Mouse (Mus musculus) stomach, embryonic 16.5 days (tissue): ENCODE data around the gene Madd. TPM values are rescaled to one million over a fixed set of nuclear protein-coding genes. Genes with fewer than 3 reads are reported as not detected.
A peak's percentile ranks its signal among the peaks of the same experiment; 100 is the strongest.

Experiments used
- ATAC-seq: fragments of 200-750 bp; cut with Nextera tagmentation; 2 replicates; pipeline ENCODE4 v1.8.0; 2017; ENCODE audit warnings: moderate number of reproducible peaks, moderate TSS enrichment; ENCODE audit not compliant: insufficient read depth, low FRiP score
- H3K27ac ChIP-seq: fragments of 300-500 bp; sonication (generic); 2 replicates; pipeline ENCODE4 v1.5.1; 2014; ENCODE audit warnings: low read length
- H3K27me3 ChIP-seq: fragments of 300-500 bp; sonication (generic); 2 replicates; pipeline ENCODE4 v1.6.1; 2014; ENCODE audit warnings: low read length, control low read depth, mixed read lengths; ENCODE audit not compliant: control insufficient read depth, insufficient read depth
- H3K36me3 ChIP-seq: fragments of 300-500 bp; sonication (generic); 2 replicates; pipeline ENCODE4 v1.6.1; 2014; ENCODE audit warnings: low read length; ENCODE audit not compliant: control insufficient read depth, insufficient read depth
- H3K4me1 ChIP-seq: fragments of 300-500 bp; sonication (generic); 2 replicates; pipeline ENCODE4 v1.6.1; 2014; ENCODE audit warnings: low read length, control low read depth, mixed read lengths; ENCODE audit not compliant: control insufficient read depth, insufficient read depth
- H3K4me2 ChIP-seq: fragments of 300-500 bp; sonication (generic); 2 replicates; pipeline ENCODE4 v1.6.1; 2014; ENCODE audit warnings: low read depth, low read length, mixed read lengths
- H3K4me3 ChIP-seq: fragments of 300-500 bp; sonication (generic); replicated peaks from 2 replicates; pipeline ENCODE4 v1.5.1; 2014; ENCODE audit warnings: mild to moderate bottlenecking, low read length
- H3K9ac ChIP-seq: fragments of 300-500 bp; sonication (generic); 2 replicates; pipeline ENCODE4 v1.6.1; 2014; ENCODE audit warnings: low read length
- H3K9me3 ChIP-seq: fragments of 300-500 bp; sonication (generic); replicated peaks from 2 replicates; pipeline ENCODE4 v1.6.1; 2016; ENCODE audit warnings: low read length, control low read depth; ENCODE audit not compliant: control insufficient read depth
- WGBS: fragments of 180-500 bp; shearing (Covaris S2); extraction: QIAGEN DNeasy Blood & Tissue Kit; methylation state at CpG from one replicate; pipeline ENCODE4 v1.1.7; 2014; 5-methylcytosine and 5-hydroxymethylcytosine counted together
- polyA plus RNA-seq: library from polyadenylated mRNA; unstranded; fragments of >200 nt; fragmentation: Nextera tagmentation; extraction: Ambion mirVana; gene quantifications from 2 replicates; pipeline ENCODE4 v1.2.1, GENCODE M21; 2015

The Madd gene
- polyA plus RNA-seq, 1 experiment from 2014 or later, result 14.3 TPM

DNA sequence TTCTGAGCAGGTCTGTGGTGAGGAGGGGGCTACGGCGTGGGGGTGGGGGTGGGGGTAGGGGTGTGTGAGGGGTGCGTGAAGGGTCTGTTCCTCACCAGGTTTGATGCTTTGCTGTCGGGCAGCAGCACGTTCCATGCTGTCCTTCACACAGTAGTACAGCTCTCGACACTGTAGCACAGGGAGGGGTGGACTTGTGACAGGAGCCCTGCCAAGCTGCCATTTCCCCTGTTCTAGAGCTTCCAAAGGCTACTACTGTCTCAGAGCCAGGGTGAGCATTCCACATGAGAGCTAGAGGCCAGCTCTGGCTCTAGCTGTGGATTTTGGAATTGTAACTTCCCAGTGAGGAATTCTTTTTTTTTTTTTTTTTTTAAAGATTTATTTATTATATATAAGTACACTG is 40.7 kb downstream of the Madd start:
- Histone ChIP-seq H3K4me2 (no peak overlapping the region), H3K27me3 (no peaks in the 10 kb centered on the region), H3K4me3 (no peak overlapping the region), H3K36me3 (peaks cover 11% of the 10 kb centered on the region; the same call in 1 of the 2 replicates), H3K27ac (no peak overlapping the region), H3K9ac (no peak overlapping the region), H3K4me1 (no peaks in the 10 kb centered on the region), H3K9me3 (no peaks in the 10 kb centered on the region)
- WGBS, result 88% methylated on average over 6 of the region's 6 CpGs
- ATAC-seq, result no peak; the same call in 1 of the 2 replicates

DNA sequence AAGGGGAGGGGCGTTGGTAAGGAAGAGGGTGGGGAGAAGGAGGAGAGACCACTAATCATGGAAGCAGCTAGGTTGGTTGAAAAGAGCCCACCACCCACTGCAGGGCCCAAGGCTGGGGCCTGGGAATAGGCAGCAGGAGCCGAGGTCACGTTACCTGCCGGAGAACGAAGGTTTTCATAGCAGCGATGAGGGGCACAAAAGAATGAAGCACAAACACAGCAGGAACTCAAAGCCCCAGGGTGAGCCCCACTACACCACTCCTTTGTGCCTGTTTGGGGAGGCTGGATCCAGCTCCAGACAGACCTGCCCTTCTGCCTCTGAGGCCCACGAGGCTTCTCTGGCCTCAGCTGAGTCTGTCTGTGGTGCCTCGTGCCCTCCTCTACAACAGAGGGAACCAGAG is 43.9 kb downstream of the Madd start:
- H3K4me1 ChIP-seq, result no peaks in the 10 kb centered on the region; the same call in 1 of the 2 replicates
- ATAC-seq, result no peak
- no peaks in the 10 kb centered on the region for H3K9me3 ChIP-seq
- no peak overlapping the region for H3K4me3 ChIP-seq
- no peaks in the 10 kb centered on the region for H3K27me3 ChIP-seq
- 78% methylated on average over 8 of the region's 8 CpGs for WGBS
- H3K4me2 ChIP-seq, result no peak overlapping the region
- H3K27ac ChIP-seq, result no peak overlapping the region
- no peak overlapping the region for H3K9ac ChIP-seq
- H3K36me3 ChIP-seq, result peaks cover 11% of the 10 kb centered on the region; the same call in 1 of the 2 replicates

DNA sequence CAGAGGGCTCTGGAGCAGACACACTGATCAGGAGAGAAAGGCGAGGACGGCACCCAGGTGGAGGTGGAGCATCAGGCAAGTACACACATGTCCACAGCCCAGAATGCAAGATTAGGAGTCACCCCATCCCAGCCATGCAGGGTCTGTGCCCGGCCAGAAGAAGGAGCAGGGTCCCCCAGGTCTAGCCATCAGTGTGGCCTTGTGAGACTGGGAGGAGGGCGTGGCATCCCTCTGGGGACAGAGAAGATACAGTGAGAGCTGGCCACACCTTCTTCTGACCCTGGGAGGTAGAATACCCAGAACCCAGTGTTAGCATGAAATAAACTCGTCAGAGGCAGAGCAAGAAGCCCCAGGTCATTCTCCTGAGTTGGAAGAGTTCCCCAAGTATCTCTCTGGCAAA is 44.3 kb downstream of the Madd start:
- 61% methylated on average over 5 of the region's 5 CpGs for WGBS
- Histone ChIP-seq H3K9me3 (no peaks in the 10 kb centered on the region), H3K27me3 (no peaks in the 10 kb centered on the region), H3K27ac (no peak overlapping the region), H3K9ac (no peak overlapping the region), H3K4me3 (no peak overlapping the region), H3K36me3 (peaks cover 8% of the 10 kb centered on the region; the same call in 1 of the 2 replicates), H3K4me1 (no peaks in the 10 kb centered on the region; the same call in 1 of the 2 replicates), H3K4me2 (no peak overlapping the region)
- ATAC-seq, result no peak

DNA sequence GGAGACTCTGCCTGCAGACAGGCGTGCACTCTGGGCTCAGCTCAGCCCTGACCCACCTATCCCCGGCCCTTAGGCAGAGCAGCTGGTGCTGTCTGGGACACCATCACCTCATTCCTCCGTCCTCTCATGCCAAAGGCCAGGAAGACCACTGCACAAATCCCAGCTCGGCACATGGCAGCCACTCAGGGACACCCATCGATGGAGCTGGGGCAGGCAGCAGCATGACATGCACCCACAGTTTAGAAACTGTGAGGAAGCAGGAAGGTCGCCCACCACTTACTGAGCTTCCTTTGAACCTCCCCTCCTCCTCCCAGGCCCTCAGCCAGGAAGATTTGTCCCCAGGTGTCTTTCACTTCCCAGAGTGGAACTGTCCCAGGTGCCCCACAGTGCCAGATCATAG is 46.2 kb downstream of the Madd start:
- ATAC-seq, result no peak
- WGBS, result 66% methylated on average over 6 of the region's 6 CpGs

DNA sequence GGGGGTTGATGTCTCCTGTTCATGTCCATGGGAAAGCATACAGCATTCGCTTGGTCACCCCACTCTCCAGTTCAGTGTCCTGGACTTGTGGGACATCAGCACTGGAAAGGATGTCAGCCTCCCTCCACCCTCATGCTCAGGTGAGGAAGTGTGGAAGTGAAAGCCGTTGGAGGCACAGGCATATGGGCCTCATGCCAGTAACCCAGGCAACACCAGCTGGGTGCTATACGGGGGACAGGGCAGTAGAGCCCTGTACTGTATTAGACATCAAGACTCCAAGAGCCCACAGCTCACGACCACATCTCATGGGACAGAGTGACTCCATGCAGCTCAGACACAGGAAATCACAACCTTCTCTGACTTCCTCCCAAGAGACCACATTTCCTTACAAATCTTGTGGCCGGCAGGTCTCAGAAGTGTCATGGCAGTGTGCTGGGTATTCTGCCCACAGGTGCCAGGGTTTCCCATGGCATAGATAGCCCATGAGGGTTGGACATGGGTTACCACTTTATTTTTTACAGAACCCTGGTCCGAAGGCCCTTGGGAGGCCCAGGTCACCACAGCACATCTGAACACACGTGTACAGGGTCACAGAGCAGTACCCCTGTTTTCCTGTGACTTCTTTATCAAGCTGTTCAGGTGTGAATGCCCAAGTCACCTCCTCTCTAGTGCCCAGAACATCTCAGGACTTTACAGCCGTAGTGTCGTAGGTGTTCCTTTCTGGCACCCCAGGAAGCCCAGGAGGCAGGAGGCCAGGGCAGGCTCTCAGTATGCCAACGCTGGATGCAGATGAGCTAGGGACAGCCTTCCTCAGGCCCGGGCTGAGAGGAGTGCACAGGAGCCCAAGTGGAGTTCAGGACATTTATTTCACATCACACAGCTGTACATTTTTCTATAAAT is 46.9 kb downstream of the Madd start:
- no peak overlapping the region for H3K27ac ChIP-seq
- no peaks in the 10 kb centered on the region for H3K27me3 ChIP-seq
- no peaks in the 10 kb centered on the region for H3K9me3 ChIP-seq
- H3K36me3 ChIP-seq, result no peaks in the 10 kb centered on the region
- no peak for ATAC-seq
- no peak overlapping the region for H3K4me2 ChIP-seq
- 75% methylated on average over 11 of the region's 11 CpGs for WGBS
- H3K4me1 ChIP-seq, result no peaks in the 10 kb centered on the region; the same call in 1 of the 2 replicates
- H3K9ac ChIP-seq, result no peak overlapping the region
- H3K4me3 ChIP-seq, result no peak overlapping the region

More for the DNA sequence above, 46.2 kb downstream of the Madd start:
- Histone ChIP-seq H3K4me3 (no peak overlapping the region), H3K4me1 (no peaks in the 10 kb centered on the region; the same call in 1 of the 2 replicates), H3K27me3 (no peaks in the 10 kb centered on the region), H3K9me3 (no peaks in the 10 kb centered on the region), H3K4me2 (no peak overlapping the region), H3K36me3 (peaks cover 3% of the 10 kb centered on the region; the same call in 1 of the 2 replicates), H3K27ac (no peak overlapping the region; the same call in 1 of the 2 replicates), H3K9ac (no peak overlapping the region)

DNA sequence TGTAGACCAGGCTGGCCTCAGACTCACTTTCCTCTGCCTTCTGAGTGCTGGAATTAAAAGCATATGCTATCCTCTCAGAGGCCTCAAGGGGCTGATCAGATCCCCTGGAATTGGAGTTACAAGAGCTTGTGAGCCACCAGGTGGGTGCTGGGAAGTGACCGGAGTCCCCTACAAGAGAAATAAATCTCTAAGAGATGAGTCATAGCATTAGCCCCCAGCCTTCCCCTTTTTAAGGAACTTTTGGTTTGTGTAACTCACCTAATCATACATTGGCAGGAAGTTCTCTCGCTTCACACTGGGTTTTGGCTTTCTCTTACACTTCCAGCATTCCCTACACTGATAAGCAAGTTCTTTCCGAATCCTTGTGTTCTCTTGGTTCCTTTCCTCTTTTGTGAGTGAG is 51.6 kb downstream of the Madd start:
- no peaks in the 10 kb centered on the region for H3K27me3 ChIP-seq
- no peak overlapping the region for H3K9ac ChIP-seq
- 51% methylated on average over 3 of the region's 3 CpGs for WGBS
- no peak overlapping the region for H3K4me2 ChIP-seq
- H3K9me3 ChIP-seq, result no peaks in the 10 kb centered on the region
- H3K27ac ChIP-seq, result 0 out of 2 replicates have a peak overlapping the region, but pooled peaks have one; percentile 9
- H3K4me3 ChIP-seq, result no peak overlapping the region
- no peaks in the 10 kb centered on the region for H3K4me1 ChIP-seq
- no peak for ATAC-seq
- H3K36me3 ChIP-seq, result no peaks in the 10 kb centered on the region

DNA sequence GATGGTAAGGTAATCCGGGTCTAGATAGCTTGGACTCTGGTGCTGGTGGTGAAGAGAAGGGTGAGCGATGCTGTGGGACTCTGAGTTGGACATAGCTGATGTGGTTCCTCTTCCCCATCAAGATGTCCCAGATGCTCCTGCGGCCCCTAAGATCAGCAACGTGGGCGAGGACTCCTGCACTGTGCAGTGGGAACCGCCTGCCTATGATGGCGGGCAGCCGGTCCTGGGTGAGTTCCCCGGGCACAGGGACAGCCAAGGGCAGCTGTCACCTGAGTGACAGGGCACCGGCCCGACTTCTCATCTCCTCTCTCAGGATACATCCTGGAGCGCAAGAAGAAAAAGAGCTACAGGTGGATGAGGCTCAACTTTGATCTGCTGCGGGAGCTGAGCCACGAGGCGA is 52.4 kb downstream of the Madd start:
- H3K4me1 ChIP-seq, result no peaks in the 10 kb centered on the region
- H3K9ac ChIP-seq, result no peak overlapping the region
- H3K36me3 ChIP-seq, result no peaks in the 10 kb centered on the region
- H3K9me3 ChIP-seq, result no peaks in the 10 kb centered on the region
- H3K4me2 ChIP-seq, result no peak overlapping the region
- H3K27ac ChIP-seq, result no peak overlapping the region
- no peaks in the 10 kb centered on the region for H3K27me3 ChIP-seq
- no peak overlapping the region for H3K4me3 ChIP-seq
- WGBS, result 88% methylated on average over 15 of the region's 15 CpGs
- no peak for ATAC-seq

DNA sequence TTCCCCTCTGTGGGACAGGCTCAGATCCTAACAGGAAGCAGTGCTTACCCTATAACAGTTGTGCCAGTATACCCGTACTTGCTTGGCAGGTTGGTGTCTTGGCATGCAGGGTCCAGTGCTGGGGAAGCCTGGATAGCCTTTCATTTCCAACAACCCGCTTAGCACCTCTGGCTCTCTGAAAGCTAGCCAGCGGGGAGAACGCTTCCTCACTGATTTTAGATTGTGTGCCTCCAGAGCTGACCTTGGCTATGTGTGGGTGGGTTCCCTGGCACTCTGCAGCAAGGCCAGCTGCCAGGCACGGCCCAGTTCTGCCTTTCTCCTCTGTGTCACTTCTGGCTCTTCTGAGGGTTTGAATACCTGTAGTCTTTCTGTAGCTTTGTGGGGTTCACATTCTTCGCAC is 53.5 kb downstream of the Madd start:
- Histone ChIP-seq H3K27ac (no peak overlapping the region), H3K9me3 (no peaks in the 10 kb centered on the region), H3K27me3 (no peaks in the 10 kb centered on the region), H3K9ac (no peak overlapping the region), H3K4me3 (no peak overlapping the region), H3K4me2 (no peak overlapping the region), H3K36me3 (no peaks in the 10 kb centered on the region), H3K4me1 (no peaks in the 10 kb centered on the region)
- no peak for ATAC-seq
- WGBS, result 86% methylated on average over 6 of the region's 6 CpGs

DNA sequence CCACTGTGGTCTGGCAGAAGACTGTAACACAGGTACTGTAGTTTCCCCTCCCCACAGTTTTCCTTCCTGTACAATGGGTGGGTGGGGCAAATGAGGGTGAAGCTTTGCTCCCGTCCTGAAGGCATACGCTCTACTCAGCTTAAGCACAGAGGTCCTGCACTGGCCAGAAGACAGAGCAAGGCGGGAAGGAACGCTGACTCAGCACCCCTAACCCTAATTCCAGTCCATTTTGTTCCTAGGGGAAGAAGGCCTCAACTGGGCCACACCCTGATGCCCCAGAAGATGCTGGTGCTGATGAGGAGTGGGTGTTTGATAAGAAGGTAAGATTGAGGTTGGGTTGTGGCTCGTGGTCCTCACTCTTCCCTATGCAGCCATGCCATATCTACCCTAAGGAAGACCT is 54.9 kb downstream of the Madd start:
- WGBS, result 76% methylated on average over 5 of the region's 5 CpGs
- Histone ChIP-seq H3K36me3 (no peaks in the 10 kb centered on the region), H3K4me3 (no peak overlapping the region), H3K4me1 (no peaks in the 10 kb centered on the region), H3K27me3 (no peaks in the 10 kb centered on the region), H3K4me2 (no peak overlapping the region), H3K9me3 (no peaks in the 10 kb centered on the region), H3K27ac (no peak overlapping the region), H3K9ac (no peak overlapping the region)
- no peak for ATAC-seq
